Mouse (Mus musculus): ENCODE data around the gene Nr1d1. TPM values are rescaled to one million over a fixed set of nuclear protein-coding genes. Genes with fewer than 3 reads are reported as not detected.

The Nr1d1 gene
- polyA plus RNA-seq, 1 experiment from 2014 or later = 1.5 TPM

DNA sequence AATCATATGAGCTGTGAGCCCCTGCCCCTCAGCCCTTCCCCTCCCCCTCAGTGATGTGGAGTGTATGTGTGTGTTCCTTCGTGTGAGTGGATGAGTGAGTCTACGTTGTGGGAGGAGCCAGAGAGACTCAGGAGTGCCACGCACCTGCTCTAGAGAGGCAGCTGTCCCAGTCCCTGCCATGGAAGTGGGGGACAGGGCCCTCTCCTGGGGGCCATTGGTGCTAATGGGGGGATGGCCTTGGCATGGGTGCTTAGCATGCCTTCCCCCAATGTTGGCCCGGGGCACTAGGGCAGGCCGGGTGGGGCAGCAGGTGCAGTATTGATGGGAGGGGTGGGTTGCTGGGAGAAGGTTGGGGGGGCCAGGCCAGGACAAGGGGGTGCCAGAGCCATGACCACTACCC, 8.3 kb downstream of the Nr1d1 start:
- Histone ChIP-seq H3K27me3 (replicated peaks) (no peaks in the 10 kb centered on the region), H3K4me2 (replicated peaks) (peak overlapping the region; percentile 49), H3K9me3 (no peaks in the 10 kb centered on the region), H3K36me3 (peaks cover 59% of the 10 kb centered on the region), H3K4me3 (no peak overlapping the region), H3K27ac (peak overlapping the region; percentile 8; the same call in 1 of the 2 replicates), H3K4me1 (peaks cover 41% of the 10 kb centered on the region), H3K9ac (no peak overlapping the region)
- 51% methylated on average over 5 of the region's 5 CpGs for WGBS
- ATAC-seq (ENCODE audit: low FRiP score, low read depth) = peak; percentile 34

- Histone ChIP-seq H3K9ac (no peak overlapping the region), H3K4me1 (peaks cover 41% of the 10 kb centered on the region), H3K27ac (peak overlapping the region; percentile 8; the same call in 1 of the 2 replicates), H3K9me3 (no peaks in the 10 kb centered on the region), H3K4me3 (no peak overlapping the region), H3K36me3 (peaks cover 64% of the 10 kb centered on the region), H3K27me3 (replicated peaks) (no peaks in the 10 kb centered on the region), H3K4me2 (replicated peaks) (peak overlapping the region; percentile 49; the same call in 1 of the 2 replicates)
- WGBS = 47% methylated on average over 2 of the region's 2 CpGs
- no peak for ATAC-seq (ENCODE audit: low FRiP score, low read depth)
Measured at GRCm38 (mm10) chr11:98766346-98766745, 8.8 kb downstream of the Nr1d1 start.

GRCm38 (mm10) chr11:98765421-98766309, 9.5 kb downstream of the Nr1d1 start:
- no peak for ATAC-seq (ENCODE audit: low FRiP score, low read depth)
- Histone ChIP-seq H3K4me1 (peaks cover 41% of the 10 kb centered on the region), H3K4me2 (replicated peaks) (no peak overlapping the region; the same call in 1 of the 2 replicates), H3K27ac (0 out of 2 replicates have a peak overlapping the region, but pooled peaks have one; percentile 12), H3K27me3 (replicated peaks) (no peaks in the 10 kb centered on the region), H3K9ac (no peak overlapping the region; the same call in 1 of the 2 replicates), H3K4me3 (no peak overlapping the region), H3K36me3 (peaks cover 69% of the 10 kb centered on the region), H3K9me3 (no peaks in the 10 kb centered on the region)
- WGBS = 55% methylated on average over 8 of the region's 9 CpGs

DNA sequence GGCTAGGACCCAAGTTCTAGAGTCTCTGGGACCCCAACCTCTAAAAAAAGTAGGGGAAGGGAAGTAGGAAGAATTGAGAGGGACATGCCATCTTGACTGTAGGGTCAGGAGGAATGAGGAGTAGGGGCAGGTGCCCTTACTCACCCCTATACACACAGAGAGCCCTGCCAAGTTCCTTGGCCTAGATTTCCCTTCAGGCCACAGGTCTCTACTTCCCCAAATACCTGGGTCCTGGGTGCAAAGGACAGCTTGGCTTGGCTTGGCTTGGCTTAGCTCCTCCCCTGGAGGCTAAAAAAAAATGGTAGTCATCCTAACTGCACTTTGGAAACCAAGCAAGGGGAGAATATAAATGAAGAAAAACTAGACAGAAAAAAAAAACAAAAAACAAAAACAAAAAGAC, 10.4 kb downstream of the Nr1d1 start:
- peaks cover 69% of the 10 kb centered on the region for H3K36me3 ChIP-seq
- no peak for ATAC-seq (ENCODE audit: low FRiP score, low read depth)
- peaks cover 41% of the 10 kb centered on the region for H3K4me1 ChIP-seq

DNA sequence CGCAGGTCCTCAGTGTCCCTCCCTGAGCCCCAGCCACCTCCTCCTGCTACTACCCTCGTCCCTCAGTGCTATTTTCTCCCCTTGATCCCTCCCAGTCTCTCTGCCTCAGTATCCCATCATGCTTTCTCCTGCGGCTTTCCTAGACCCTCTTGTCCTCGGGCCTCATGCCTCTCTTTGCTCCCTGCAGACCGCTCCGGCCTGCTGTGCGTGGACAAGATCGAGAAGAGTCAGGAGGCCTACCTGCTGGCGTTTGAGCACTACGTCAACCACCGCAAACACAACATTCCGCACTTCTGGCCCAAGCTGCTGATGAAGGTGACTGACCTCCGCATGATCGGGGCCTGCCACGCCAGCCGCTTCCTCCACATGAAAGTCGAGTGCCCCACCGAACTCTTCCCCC, 11.0 kb downstream of the Nr1d1 start:
- peaks cover 62% of the 10 kb centered on the region for H3K36me3 ChIP-seq
- H3K9me3 ChIP-seq = no peaks in the 10 kb centered on the region
- no peak overlapping the region for H3K4me3 ChIP-seq
- H3K9ac ChIP-seq = no peak overlapping the region
- no peaks in the 10 kb centered on the region for H3K27me3 ChIP-seq (replicated peaks)
- peaks cover 41% of the 10 kb centered on the region for H3K4me1 ChIP-seq
- no peak overlapping the region for H3K27ac ChIP-seq
- ATAC-seq (ENCODE audit: low FRiP score, low read depth) = no peak
- 88% methylated on average over 18 of the region's 18 CpGs for WGBS
- no peak overlapping the region for H3K4me2 ChIP-seq (replicated peaks)

More for the DNA sequence above, 10.4 kb downstream of the Nr1d1 start:
- Histone ChIP-seq H3K4me3 (no peak overlapping the region), H3K9me3 (no peaks in the 10 kb centered on the region), H3K27me3 (replicated peaks) (no peaks in the 10 kb centered on the region), H3K27ac (no peak overlapping the region), H3K4me2 (replicated peaks) (no peak overlapping the region), H3K9ac (no peak overlapping the region)

GRCm38 (mm10) chr11:98763502-98763861, 11.7 kb downstream of the Nr1d1 start:
- 87% methylated on average over 8 of the region's 8 CpGs for WGBS
- no peak for ATAC-seq (ENCODE audit: low FRiP score, low read depth)
- Histone ChIP-seq H3K4me1 (peaks cover 35% of the 10 kb centered on the region), H3K9ac (no peak overlapping the region), H3K9me3 (no peaks in the 10 kb centered on the region), H3K27me3 (replicated peaks) (no peaks in the 10 kb centered on the region), H3K4me3 (no peak overlapping the region), H3K4me2 (replicated peaks) (no peak overlapping the region), H3K36me3 (peaks cover 56% of the 10 kb centered on the region), H3K27ac (no peak overlapping the region)

- Histone ChIP-seq H3K4me3 (no peak overlapping the region), H3K4me1 (peaks cover 29% of the 10 kb centered on the region), H3K9ac (no peak overlapping the region), H3K36me3 (peaks cover 52% of the 10 kb centered on the region), H3K9me3 (no peaks in the 10 kb centered on the region), H3K27me3 (replicated peaks) (no peaks in the 10 kb centered on the region), H3K4me2 (replicated peaks) (no peak overlapping the region), H3K27ac (no peak overlapping the region)
- 71% methylated on average over 17 of the region's 17 CpGs for WGBS
- no peak for ATAC-seq (ENCODE audit: low FRiP score, low read depth)
Measured at GRCm38 (mm10) chr11:98762756-98763501, 12.2 kb downstream of the Nr1d1 start.

- H3K4me1 ChIP-seq = peaks cover 19% of the 10 kb centered on the region
- H3K4me2 ChIP-seq (replicated peaks) = no peak overlapping the region
- WGBS = 94% methylated on average over 4 of the region's 4 CpGs
- no peak for ATAC-seq (ENCODE audit: low FRiP score, low read depth)
- H3K4me3 ChIP-seq = no peak overlapping the region
- H3K9ac ChIP-seq = no peak overlapping the region
- peaks cover 59% of the 10 kb centered on the region for H3K36me3 ChIP-seq
- no peak overlapping the region for H3K27ac ChIP-seq
- no peaks in the 10 kb centered on the region for H3K9me3 ChIP-seq
- H3K27me3 ChIP-seq (replicated peaks) = no peaks in the 10 kb centered on the region
Measured at GRCm38 (mm10) chr11:98761939-98762338, 13.2 kb downstream of the Nr1d1 start.

DNA sequence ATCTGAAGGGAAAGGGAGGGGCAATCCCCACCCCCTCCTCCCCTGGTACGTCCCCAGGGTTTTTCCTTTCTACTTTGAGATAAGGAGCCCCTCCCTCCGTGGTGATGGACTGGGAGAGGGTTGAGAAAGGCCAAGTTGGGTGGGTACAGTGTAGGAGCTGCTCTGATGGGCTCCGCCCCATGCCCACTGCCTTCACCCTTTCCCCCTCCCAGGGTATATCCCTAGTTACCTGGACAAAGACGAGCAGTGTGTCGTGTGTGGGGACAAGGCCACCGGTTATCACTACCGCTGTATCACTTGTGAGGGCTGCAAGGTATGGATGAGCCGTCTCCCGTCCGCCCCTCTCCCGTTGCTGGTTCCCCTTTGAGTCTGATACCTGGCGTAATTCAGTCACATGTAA, 18.4 kb downstream of the Nr1d1 start:
- Histone ChIP-seq H3K9me3 (no peaks in the 10 kb centered on the region), H3K4me1 (peaks cover 30% of the 10 kb centered on the region), H3K27ac (no peak overlapping the region), H3K4me3 (no peak overlapping the region), H3K27me3 (replicated peaks) (no peaks in the 10 kb centered on the region), H3K9ac (no peak overlapping the region), H3K4me2 (replicated peaks) (no peak overlapping the region), H3K36me3 (peaks cover 54% of the 10 kb centered on the region)
- WGBS = 83% methylated on average over 12 of the region's 12 CpGs
- ATAC-seq (ENCODE audit: low FRiP score, low read depth) = no peak

GRCm38 (mm10) chr11:98755726-98756380, 19.3 kb downstream of the Nr1d1 start:
- peaks cover 47% of the 10 kb centered on the region for H3K36me3 ChIP-seq
- H3K4me1 ChIP-seq = peaks cover 38% of the 10 kb centered on the region
- WGBS = 94% methylated on average over 6 of the region's 6 CpGs
- no peak overlapping the region for H3K4me2 ChIP-seq (replicated peaks)
- H3K9ac ChIP-seq = no peak overlapping the region
- no peak for ATAC-seq (ENCODE audit: low FRiP score, low read depth)
- no peak overlapping the region for H3K4me3 ChIP-seq
- no peak overlapping the region for H3K27ac ChIP-seq
- no peaks in the 10 kb centered on the region for H3K9me3 ChIP-seq
- H3K27me3 ChIP-seq (replicated peaks) = no peaks in the 10 kb centered on the region

DNA sequence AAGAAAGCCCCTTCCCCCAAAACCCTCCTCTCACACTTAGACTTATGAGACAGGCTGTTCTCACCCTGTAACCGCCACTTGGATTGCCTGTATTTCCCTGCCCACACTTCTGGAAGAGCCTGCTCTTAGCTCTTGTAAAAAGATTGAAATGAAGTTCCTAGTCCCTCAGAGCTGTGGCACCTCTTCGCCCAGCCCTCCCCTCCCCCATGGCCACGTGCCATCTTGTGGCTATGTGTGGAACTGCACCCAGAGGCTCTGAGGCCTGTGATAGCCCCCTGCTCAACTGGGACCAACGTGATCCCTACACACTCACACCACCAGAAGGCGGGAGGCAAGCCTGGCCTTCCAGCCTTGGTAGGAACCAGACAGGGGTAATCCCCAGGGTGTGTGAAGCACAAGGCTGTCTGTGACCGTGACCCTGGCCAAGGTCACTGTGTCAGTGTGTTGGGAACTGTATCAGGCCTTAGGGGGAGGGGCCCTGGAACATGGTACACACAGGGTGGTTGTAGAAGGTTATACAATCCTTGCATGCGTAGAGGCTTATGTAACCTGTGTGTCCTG, 20.4 kb downstream of the Nr1d1 start:
- peak overlapping the region; percentile 0; the same call in 1 of the 2 replicates for H3K4me2 ChIP-seq (replicated peaks)
- no peak overlapping the region for H3K27ac ChIP-seq
- peaks cover 38% of the 10 kb centered on the region for H3K36me3 ChIP-seq
- no peak overlapping the region for H3K9ac ChIP-seq
- no peaks in the 10 kb centered on the region for H3K9me3 ChIP-seq
- ATAC-seq (ENCODE audit: low FRiP score, low read depth) = no peak
- H3K4me3 ChIP-seq = no peak overlapping the region
- 23% methylated on average over 7 of the region's 7 CpGs for WGBS
- H3K4me1 ChIP-seq = peaks cover 50% of the 10 kb centered on the region
- H3K27me3 ChIP-seq (replicated peaks) = no peaks in the 10 kb centered on the region
